Mouse (Mus musculus): Measurements from ENCODE around the gene Ttbk1.

Gene Ttbk1

DNA sequence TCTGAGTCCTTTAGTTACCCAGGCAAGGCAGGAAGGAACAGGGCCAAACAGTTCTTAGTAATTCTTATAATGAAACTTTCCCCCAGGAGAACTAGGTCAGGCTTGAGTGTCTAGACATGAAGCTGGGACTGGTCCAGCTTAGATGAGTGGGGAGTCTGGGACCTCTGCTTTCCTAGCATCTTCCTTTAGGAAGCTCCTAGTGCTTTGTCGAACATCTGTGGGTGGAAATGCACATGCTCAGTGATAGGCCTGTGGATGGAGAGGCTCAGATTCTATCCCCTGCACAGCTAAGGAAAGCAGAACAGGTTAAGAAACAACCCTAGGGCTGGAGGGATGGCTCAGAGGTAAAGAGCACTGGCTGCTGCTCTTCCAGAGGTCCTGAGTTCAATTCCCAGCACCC, 92.8 kb downstream of the Ttbk1 start:
- DNase-seq: peak; percentile 19

DNA sequence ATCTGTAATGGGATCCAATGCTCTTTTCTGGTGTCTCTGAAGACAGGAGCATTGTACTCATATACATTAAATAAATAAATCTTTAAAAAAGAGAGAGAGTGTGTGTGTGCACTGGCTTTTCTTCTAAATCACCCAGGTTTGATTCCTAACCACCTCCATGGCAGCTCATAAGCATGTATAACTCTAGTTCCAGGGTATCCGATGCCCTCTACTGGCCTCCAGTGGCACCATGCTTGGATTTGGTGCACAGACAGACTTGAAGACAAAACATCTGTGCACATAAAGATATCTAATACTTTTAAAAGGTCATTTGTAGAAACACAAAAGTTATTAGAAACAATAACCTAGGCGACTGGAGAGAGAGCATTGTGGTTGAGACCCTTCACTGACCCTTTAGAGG, 94.5 kb downstream of the Ttbk1 start:
- peak; percentile 29 for DNase-seq

All from right cerebral cortex, adult 18-20 months (tissue).